Mouse (Mus musculus): ENCODE results near the gene Baz1b. TPM values are rescaled to one million over a fixed set of nuclear protein-coding genes. Genes with fewer than 3 reads are reported as not detected.

Baz1b gene
- total RNA-seq, 2 experiments from 2014 or later = 78.1 to 79.2 TPM

DNA sequence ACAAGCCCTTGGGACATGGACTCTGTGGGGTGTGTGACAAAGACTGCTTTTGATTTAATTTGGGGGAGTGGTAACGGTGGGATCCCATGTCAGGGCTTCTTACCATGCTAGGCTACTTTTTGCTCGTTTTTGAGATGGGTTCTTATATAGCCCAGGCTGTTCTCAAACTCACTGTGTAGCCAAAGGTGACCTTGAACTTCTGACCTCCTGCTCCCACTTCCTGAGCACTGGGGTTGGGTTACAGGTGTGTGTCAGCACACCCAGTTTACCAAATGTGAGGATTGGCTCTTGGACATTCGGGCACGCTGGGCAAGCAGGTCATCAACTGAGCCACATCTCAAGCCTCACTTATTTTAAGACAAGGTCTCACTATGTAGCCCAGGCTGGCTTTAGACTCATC is 83.3 kb downstream of the Baz1b start:
- no peak for DNase-seq (ENCODE audit: low spot score in 2 of 2)

DNA sequence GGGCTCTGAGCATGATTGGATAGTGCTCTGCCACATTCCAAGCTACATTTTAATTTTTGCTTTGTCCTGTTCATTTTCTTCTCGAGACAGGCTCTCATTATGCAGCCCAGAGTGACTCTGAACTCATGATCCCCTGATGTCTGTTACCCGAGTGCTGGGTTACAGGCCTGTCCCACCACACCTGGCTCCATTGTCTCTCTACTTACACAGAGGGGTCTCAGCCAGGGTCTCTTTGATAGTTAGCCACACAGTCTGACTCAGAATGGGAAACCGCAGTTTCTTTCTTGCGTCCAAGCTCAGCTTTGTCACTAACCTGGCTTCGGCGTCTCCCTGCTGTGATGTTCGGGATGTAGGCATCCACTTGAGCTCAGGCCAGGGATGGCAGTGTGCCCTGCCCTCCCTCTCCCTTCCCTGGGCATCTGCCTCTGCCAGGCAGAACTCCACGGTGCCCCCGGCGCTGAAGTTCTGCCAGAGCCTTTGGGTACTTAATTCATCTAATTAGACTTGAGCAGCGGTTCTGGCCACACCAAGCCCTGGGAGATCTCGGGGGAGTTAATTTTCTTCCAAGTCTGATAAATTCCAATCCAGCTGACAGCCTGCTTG is 84.6 kb downstream of the Baz1b start:
- DNase-seq (ENCODE audit: low spot score in 2 of 2) = peak in 1 of 2 experiments; percentile 27

DNA sequence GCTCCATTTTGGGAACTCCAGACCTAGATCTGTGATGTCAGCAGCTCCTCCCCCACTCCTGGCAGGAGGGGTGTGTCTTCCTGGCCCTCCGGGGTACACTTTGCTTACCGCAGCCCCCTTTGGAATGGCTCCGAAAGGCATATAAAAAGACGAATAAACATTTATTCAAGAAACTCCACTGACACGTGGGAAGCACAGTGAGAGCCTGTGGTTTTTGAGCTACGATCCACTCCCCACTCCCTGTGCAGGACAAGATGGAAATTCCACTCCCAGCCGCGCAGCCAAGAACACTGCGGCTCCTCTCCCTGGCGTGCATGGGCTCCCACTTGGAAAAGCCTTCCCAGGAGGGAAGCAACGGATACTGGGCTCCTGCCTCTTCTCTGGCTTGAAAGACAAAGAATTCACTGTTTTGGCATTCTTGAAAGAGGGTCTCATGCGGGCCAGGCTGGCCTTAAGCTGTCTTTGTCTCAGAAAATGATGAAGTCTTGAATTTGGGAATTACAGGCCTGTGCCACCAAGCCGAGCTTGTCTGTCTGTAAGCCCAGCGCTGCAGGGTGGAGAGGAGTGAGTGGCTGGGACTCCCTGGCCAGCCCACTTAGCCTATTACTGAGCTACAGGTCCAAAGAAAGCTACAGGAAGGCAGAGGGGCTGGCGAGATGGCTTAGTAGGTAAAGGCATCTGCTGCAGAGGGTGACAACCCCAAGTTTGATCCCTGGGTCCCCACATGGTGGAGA is 87.8 kb downstream of the Baz1b start:
- no peak for DNase-seq (ENCODE audit: low spot score in 2 of 2)

GRCm38 (mm10) chr5:135276597-135276996 is 89.5 kb downstream of the Baz1b start:
- no peak for DNase-seq (ENCODE audit: low spot score in 2 of 2)

- DNase-seq (ENCODE audit: low spot score in 2 of 2) = no peak
Measured at GRCm38 (mm10) chr5:135280226-135280625, 93.2 kb downstream of the Baz1b start.

- no peak for DNase-seq (ENCODE audit: low spot score in 2 of 2)
Measured at GRCm38 (mm10) chr5:135285211-135285610, 98.1 kb downstream of the Baz1b start.

- peak; percentile 78 to 80 for DNase-seq (ENCODE audit: low spot score in 2 of 2)
Measured at GRCm38 (mm10) chr5:135286185-135286584, 99.1 kb downstream of the Baz1b start.

DNA sequence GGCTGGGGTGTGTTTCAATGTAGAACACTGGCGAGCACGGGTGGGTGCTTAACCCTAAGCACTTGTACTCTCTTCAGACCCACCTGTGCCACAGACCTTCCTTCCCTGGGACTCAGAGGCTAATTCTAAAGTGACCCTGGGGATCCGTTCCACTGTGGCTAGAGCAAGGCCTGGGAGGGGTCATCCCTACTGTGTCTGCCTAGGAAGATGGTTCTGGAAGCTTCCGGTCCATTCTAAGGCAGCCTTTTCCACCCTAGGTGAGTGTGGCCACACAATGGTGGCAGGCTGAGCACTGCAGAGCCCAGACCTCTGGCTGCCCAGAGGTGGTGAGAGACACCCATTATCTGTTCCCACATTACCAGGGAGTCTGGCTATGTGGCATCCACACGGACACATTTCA is 99.9 kb downstream of the Baz1b start:
- DNase-seq (ENCODE audit: low spot score in 2 of 2) = no peak

DNA sequence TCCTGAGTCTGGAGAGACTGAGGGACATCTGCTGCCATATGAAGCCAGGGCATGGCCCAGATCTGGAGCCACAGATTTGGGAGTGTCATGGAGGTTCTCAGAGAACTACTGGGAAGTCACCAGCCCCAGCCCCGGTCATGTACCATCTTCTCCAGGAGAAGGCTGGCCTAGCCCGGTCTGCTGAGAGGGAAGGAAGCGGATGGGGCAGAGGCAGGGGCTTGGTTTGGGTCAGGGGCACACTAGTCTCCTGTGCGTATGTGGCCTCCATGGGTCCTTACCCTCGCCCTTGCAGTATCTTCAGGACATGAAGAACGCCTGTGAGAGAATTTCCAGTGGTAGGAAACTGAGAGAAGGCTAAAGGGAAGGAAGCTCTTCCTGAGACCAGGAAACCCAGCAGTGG is 103.6 kb downstream of the Baz1b start:
- DNase-seq (ENCODE audit: low spot score in 2 of 2) = no peak

- no peak for DNase-seq (ENCODE audit: low spot score in 2 of 2)
Measured at GRCm38 (mm10) chr5:135291193-135291592, 104.1 kb downstream of the Baz1b start.

GRCm38 (mm10) chr5:135292001-135292400 is 104.9 kb downstream of the Baz1b start:
- no peak for DNase-seq (ENCODE audit: low spot score in 2 of 2)

Small RNA genes lying within 50 kb of the gene (microRNA-seq; reads per million reads assigned to microRNA genes)
- gene Gm25315 = 0 reads per million in 2 experiments

Other genes starting within 250 kb of the Baz1b start
- gene Cldn4, start 240.3 kb upstream of the Baz1b start, total RNA-seq (2021) = not detected
- gene Cldn3, start 201.1 kb upstream of the Baz1b start, total RNA-seq (2021) = under 1 TPM in 1 of 2 experiments, not detected in 1; 0.49 TPM
- gene Abhd11, start 178.1 kb upstream of the Baz1b start, total RNA-seq (2021) = 10 to 100 TPM; 34.3 to 38.1 TPM
- gene Stx1a, start 163.8 kb upstream of the Baz1b start, total RNA-seq (2021) = 100 to 1,000 TPM; 309 to 311 TPM
- gene Dnajc30, start 123.1 kb upstream of the Baz1b start, total RNA-seq (2021) = 10 to 100 TPM; 40.6 to 44.5 TPM
- 10 to 100 TPM; 43.9 to 54.1 TPM for gene Bud23, start 122.3 kb upstream of the Baz1b start, total RNA-seq (2021)
- gene Vps37d, start 109.0 kb upstream of the Baz1b start, total RNA-seq (2021) = 10 to 100 TPM; 30.8 to 32.9 TPM
- 1 to 10 TPM; 3.2 to 4.4 TPM for gene Mlxipl, start 97.4 kb upstream of the Baz1b start, total RNA-seq (2021)
- gene Tbl2, start 37.6 kb upstream of the Baz1b start, total RNA-seq (2021) = 10 to 100 TPM; 24.9 to 26.9 TPM
- 10 to 100 TPM; 56.0 to 57.9 TPM for gene Bcl7b, start 19.0 kb upstream of the Baz1b start, total RNA-seq (2021)
- 1 to 10 TPM; 5.4 to 6.0 TPM for gene Fzd9, start 64.0 kb downstream of the Baz1b start, total RNA-seq (2021)
- not detected for gene Fkbp6, start 162.8 kb downstream of the Baz1b start, total RNA-seq (2021)
- not detected for gene Trim50, start 166.0 kb downstream of the Baz1b start, total RNA-seq (2021)
- 10 to 100 TPM; 20.4 to 25.0 TPM for gene Nsun5, start 182.7 kb downstream of the Baz1b start, total RNA-seq (2021)
- 10 to 100 TPM; 49.2 to 51.6 TPM for gene Pom121, start 207.3 kb downstream of the Baz1b start, total RNA-seq (2021)

Measured in left cerebral cortex, adult 18-20 months (tissue).